Mouse (Mus musculus) megakaryocyte, adult 5-6 weeks (primary cell): ENCODE measurements around the gene Tmem254c. TPM values are rescaled to one million over a fixed set of nuclear protein-coding genes. Genes with fewer than 3 reads are reported as not detected.
"Not testable (repeated sequence)": the region's sequence is repeated elsewhere in the genome, so short reads cannot be mapped to it uniquely, and the experiment has no call there.

Experiments
- ATAC-seq: 2 replicates; pipeline ENCODE4 v1.8.0; 2016; ENCODE audit warnings: mild to moderate bottlenecking, inconsistent platforms; ENCODE audit not compliant: poor library complexity, severe bottlenecking
- total RNA-seq, 2 experiments: library from RNA; stranded (forward) in 1 of 2; stranded (reverse) in 1 of 2; fragments of 153-499, 151-499 nt in 1 of 2; fragments of 221-1000, 200-1000 nt in 1 of 2; gene quantifications; 2 replicates each; pipeline versions ENCODE4 v1.2.3 to v1.2.4; 2015 to 2017

Gene Tmem254c
- total RNA-seq (2015) (20.8 and 25.9 TPM in 2 replicates), total RNA-seq (2017) (15.2 and 24.2 TPM in 2 replicates)

GRCm38 (mm10) chr14:26067325-26067633 is at the start of gene Tmem254c:
Gene Tmem254c, minus strand, starts transcription at chr14:26067355.
- ATAC-seq: peak; percentile 83

GRCm38 (mm10) chr14:26097622-26098021 is 30.5 kb upstream of the Tmem254c start:
- ATAC-seq: not testable (repeated sequence)

- not testable (repeated sequence) for ATAC-seq
These were observed 14.8 kb upstream of the Tmem254c start, which contains the start of gene Cphx3 for GRCm38 (mm10) chr14:26081997-26082396. Gene Cphx3, plus strand, starts transcription at chr14:26082297.

- ATAC-seq: not testable (repeated sequence)
These were observed 14.1 kb upstream of the Tmem254c start, which contains the start of gene Cphx2 for GRCm38 (mm10) chr14:26081216-26081615. Gene Cphx2, plus strand, starts transcription at chr14:26081516.

- ATAC-seq: not testable (repeated sequence)
These were observed 9.7 kb upstream of the Tmem254c start for GRCm38 (mm10) chr14:26076620-26077390.

GRCm38 (mm10) chr14:26066574-26067324 is 406 bp downstream of the Tmem254c start:
- ATAC-seq: peak; percentile 79

- ATAC-seq: not testable (repeated sequence)
These were observed 7.8 kb downstream of the Tmem254c start for GRCm38 (mm10) chr14:26059362-26059761.

- not testable (repeated sequence) for ATAC-seq
These were observed 9.0 kb downstream of the Tmem254c start for GRCm38 (mm10) chr14:26058184-26058583.

GRCm38 (mm10) chr14:26048767-26049166 is 18.4 kb downstream of the Tmem254c start:
- not testable (repeated sequence) for ATAC-seq

GRCm38 (mm10) chr14:26047026-26047425 is 20.1 kb downstream of the Tmem254c start:
- 0 out of 2 replicates have a peak, but pooled peaks have one; percentile 47 for ATAC-seq

GRCm38 (mm10) chr14:26045007-26045406 is 22.1 kb downstream of the Tmem254c start:
- ATAC-seq: not testable (repeated sequence)

GRCm38 (mm10) chr14:26042611-26043010 is 24.5 kb downstream of the Tmem254c start, which contains the start of gene Gm9780:
Gene Gm9780, minus strand, starts transcription at chr14:26042711.
- not testable (repeated sequence) for ATAC-seq

- ATAC-seq: not testable (repeated sequence)
These were observed 31.7 kb downstream of the Tmem254c start for GRCm38 (mm10) chr14:26035439-26035838.

GRCm38 (mm10) chr14:26034364-26034763 is 32.8 kb downstream of the Tmem254c start:
- ATAC-seq: not testable (repeated sequence)

GRCm38 (mm10) chr14:26025653-26026052 is 41.5 kb downstream of the Tmem254c start:
- peak; percentile 67 for ATAC-seq

- ATAC-seq: not testable (repeated sequence)
These were observed 44.3 kb downstream of the Tmem254c start for GRCm38 (mm10) chr14:26022831-26023230.

GRCm38 (mm10) chr14:26021555-26021954 is 45.6 kb downstream of the Tmem254c start:
- not testable (repeated sequence) for ATAC-seq

- ATAC-seq: not testable (repeated sequence)
These were observed 50.7 kb downstream of the Tmem254c start for GRCm38 (mm10) chr14:26016414-26016813.
